Mouse (Mus musculus) left cerebral cortex, adult 9 months (tissue): ENCODE results near the gene Kbtbd8.

Source experiments
- DNase-seq, 2 experiments: peaks; one replicate each; pipeline ENCODE4 v3.0.0; 2022; ENCODE audit warnings: low spot score in 2 of 2

Gene Kbtbd8

GRCm38 (mm10) chr6:95174311-95175143, 57.5 kb downstream of the Kbtbd8 start:
- no peak for DNase-seq
